Mouse (Mus musculus) limb, embryonic 15.5 days (tissue): ENCODE data around the gene Gpx5. TPM values are rescaled to one million over a fixed set of nuclear protein-coding genes. Genes with fewer than 3 reads are reported as not detected.

Experiments used
- ATAC-seq: fragments of 200-750 bp; cut with Nextera tagmentation; 2 replicates; pipeline ENCODE4 v1.8.0; 2017; ENCODE audit warnings: low read depth, moderate TSS enrichment; ENCODE audit not compliant: insufficient number of reproducible peaks, low FRiP score, low TSS enrichment
- H3K27ac ChIP-seq: fragments of 300-500 bp; sonication (generic); 2 replicates; pipeline ENCODE4 v1.5.1; 2015; ENCODE audit warnings: moderate library complexity, mild to moderate bottlenecking, inconsistent platforms
- H3K27me3 ChIP-seq: fragments of 300-500 bp; sonication (generic); 2 replicates; pipeline ENCODE4 v1.6.1; 2015; ENCODE audit warnings: inconsistent platforms
- H3K36me3 ChIP-seq: fragments of 300-500 bp; sonication (generic); 2 replicates; pipeline ENCODE4 v1.6.1; 2015; ENCODE audit warnings: inconsistent platforms
- H3K4me1 ChIP-seq: fragments of 300-500 bp; sonication (generic); 2 replicates; pipeline ENCODE4 v1.6.1; 2015; ENCODE audit warnings: inconsistent platforms
- H3K4me2 ChIP-seq: fragments of 300-500 bp; sonication (generic); 2 replicates; pipeline ENCODE4 v1.6.1; 2015; ENCODE audit warnings: mild to moderate bottlenecking, inconsistent platforms
- H3K4me3 ChIP-seq: fragments of 300-500 bp; sonication (generic); 2 replicates; pipeline ENCODE4 v1.5.1; 2015; ENCODE audit warnings: mild to moderate bottlenecking, inconsistent platforms
- H3K9ac ChIP-seq: fragments of 300-500 bp; sonication (generic); 2 replicates; pipeline ENCODE4 v1.6.1; 2015; ENCODE audit warnings: inconsistent platforms
- H3K9me3 ChIP-seq: fragments of 300-500 bp; sonication (generic); 2 replicates; pipeline ENCODE4 v1.6.1; 2016; ENCODE audit warnings: inconsistent platforms
- WGBS: fragments of 180-500 bp; shearing (Covaris S2); methylation state at CpG from one replicate; pipeline ENCODE4 v1.1.7; 2015; 5-methylcytosine and 5-hydroxymethylcytosine counted together
- polyA plus RNA-seq: library from polyadenylated mRNA; unstranded; fragments of >200 nt; fragmentation: Nextera tagmentation; extraction: Ambion mirVana; gene quantifications from 2 replicates; pipeline ENCODE4 v1.2.1, GENCODE M21; 2015

The Gpx5 gene
- polyA plus RNA-seq, 1 experiment from 2014 or later: not detected

- no peaks in the 10 kb centered on the region for H3K4me1 ChIP-seq
- WGBS: 49% methylated on average over 2 of the region's 2 CpGs
Measured at GRCm38 (mm10) chr13:21309788-21310187, 17.3 kb upstream of the Gpx5 start.

GRCm38 (mm10) chr13:21304483-21305066 lies 12.0 kb upstream of the Gpx5 start:
- no peak for ATAC-seq
- 41% methylated on average over 3 of the region's 3 CpGs for WGBS
- Histone ChIP-seq H3K27ac (no peak overlapping the region), H3K4me2 (no peak overlapping the region), H3K4me1 (no peaks in the 10 kb centered on the region), H3K9me3 (no peaks in the 10 kb centered on the region), H3K9ac (no peak overlapping the region), H3K4me3 (no peak overlapping the region), H3K27me3 (no peaks in the 10 kb centered on the region), H3K36me3 (no peaks in the 10 kb centered on the region)

More at GRCm38 (mm10) chr13:21309788-21310187, 17.3 kb upstream of the Gpx5 start:
- H3K4me2 ChIP-seq: no peak overlapping the region
- no peaks in the 10 kb centered on the region for H3K36me3 ChIP-seq
- H3K9ac ChIP-seq: no peak overlapping the region
- no peak for ATAC-seq
- no peak overlapping the region for H3K4me3 ChIP-seq
- H3K9me3 ChIP-seq: no peaks in the 10 kb centered on the region
- H3K27me3 ChIP-seq: no peaks in the 10 kb centered on the region
- H3K27ac ChIP-seq: no peak overlapping the region

GRCm38 (mm10) chr13:21298557-21298956 lies 6.0 kb upstream of the Gpx5 start:
- WGBS: 33% methylated on average over 3 of the region's 3 CpGs
- Histone ChIP-seq H3K4me2 (no peak overlapping the region), H3K4me3 (no peak overlapping the region), H3K9ac (no peak overlapping the region), H3K4me1 (no peaks in the 10 kb centered on the region), H3K27me3 (no peaks in the 10 kb centered on the region), H3K36me3 (no peaks in the 10 kb centered on the region), H3K9me3 (no peaks in the 10 kb centered on the region), H3K27ac (no peak overlapping the region)
- no peak for ATAC-seq

- no peaks in the 10 kb centered on the region for H3K9me3 ChIP-seq
- 1% methylated on average over 13 of the region's 13 CpGs for whole genome bisulfite sequencing
- H3K4me2 ChIP-seq: peak overlapping the region; percentile 50
- peaks cover 5% of the 10 kb centered on the region; the same call in 1 of the 2 replicates for H3K27me3 ChIP-seq
- no peak overlapping the region; the same call in 1 of the 2 replicates for H3K9ac ChIP-seq
- H3K4me1 ChIP-seq: 0 out of 2 replicates have a peak, but pooled peaks cover 3% of the 10 kb centered on the region
- H3K27ac ChIP-seq: no peak overlapping the region
- H3K4me3 ChIP-seq: peak overlapping the region; percentile 44
- ATAC-seq: peak; percentile 67; the same call in 1 of the 2 replicates
- H3K36me3 ChIP-seq: no peaks in the 10 kb centered on the region
Measured at GRCm38 (mm10) chr13:21279559-21279958, 13.0 kb downstream of the Gpx5 start.

GRCm38 (mm10) chr13:21279076-21279475 lies 13.5 kb downstream of the Gpx5 start:
- WGBS: 4% methylated on average over 8 of the region's 8 CpGs

GRCm38 (mm10) chr13:21276551-21276950 lies 16.0 kb downstream of the Gpx5 start:
- Histone ChIP-seq H3K9ac (0 out of 2 replicates have a peak overlapping the region, but pooled peaks have one; percentile 21), H3K36me3 (no peaks in the 10 kb centered on the region), H3K9me3 (no peaks in the 10 kb centered on the region), H3K27me3 (peaks cover 5% of the 10 kb centered on the region; the same call in 1 of the 2 replicates), H3K27ac (no peak overlapping the region), H3K4me1 (0 out of 2 replicates have a peak, but pooled peaks cover 3% of the 10 kb centered on the region), H3K4me2 (peak overlapping the region; percentile 67), H3K4me3 (peak overlapping the region; percentile 54)
- WGBS: 1% methylated on average over 9 of the region's 9 CpGs
- no peak for ATAC-seq

More at GRCm38 (mm10) chr13:21279076-21279475, 13.5 kb downstream of the Gpx5 start:
- Histone ChIP-seq H3K27ac (no peak overlapping the region), H3K4me3 (peak overlapping the region; percentile 44), H3K36me3 (no peaks in the 10 kb centered on the region), H3K4me2 (peak overlapping the region; percentile 50), H3K9ac (peak overlapping the region; percentile 8; the same call in 1 of the 2 replicates), H3K27me3 (peaks cover 5% of the 10 kb centered on the region; the same call in 1 of the 2 replicates), H3K9me3 (no peaks in the 10 kb centered on the region), H3K4me1 (0 out of 2 replicates have a peak, but pooled peaks cover 3% of the 10 kb centered on the region)
- ATAC-seq: 0 out of 2 replicates have a peak, but pooled peaks have one; percentile 20

GRCm38 (mm10) chr13:21275815-21276550 lies 16.5 kb downstream of the Gpx5 start:
- peaks cover 5% of the 10 kb centered on the region; the same call in 1 of the 2 replicates for H3K27me3 ChIP-seq
- no peaks in the 10 kb centered on the region for H3K9me3 ChIP-seq
- ATAC-seq: no peak
- H3K9ac ChIP-seq: peak overlapping the region; percentile 21; the same call in 1 of the 2 replicates
- H3K4me2 ChIP-seq: peak overlapping the region; percentile 67
- no peak overlapping the region for H3K27ac ChIP-seq
- 0 out of 2 replicates have a peak, but pooled peaks cover 3% of the 10 kb centered on the region for H3K4me1 ChIP-seq
- under 1% methylated on average over 25 of the region's 25 CpGs for WGBS
- no peaks in the 10 kb centered on the region for H3K36me3 ChIP-seq
- peak overlapping the region; percentile 54 for H3K4me3 ChIP-seq

- Histone ChIP-seq H3K4me1 (0 out of 2 replicates have a peak, but pooled peaks cover 3% of the 10 kb centered on the region), H3K27me3 (peaks cover 5% of the 10 kb centered on the region; the same call in 1 of the 2 replicates), H3K27ac (no peak overlapping the region), H3K36me3 (no peaks in the 10 kb centered on the region), H3K9ac (peak overlapping the region; percentile 8; the same call in 1 of the 2 replicates), H3K4me3 (peak overlapping the region; percentile 54), H3K4me2 (peak overlapping the region; percentile 67), H3K9me3 (no peaks in the 10 kb centered on the region)
- under 1% methylated on average over 29 of the region's 29 CpGs for WGBS
- 0 out of 2 replicates have a peak, but pooled peaks have one; percentile 53 for ATAC-seq
Measured at GRCm38 (mm10) chr13:21275021-21275814, 17.3 kb downstream of the Gpx5 start.

- Histone ChIP-seq H3K9ac (no peak overlapping the region), H3K27me3 (0 out of 2 replicates have a peak, but pooled peaks cover 4% of the 10 kb centered on the region), H3K27ac (no peak overlapping the region), H3K4me1 (no peaks in the 10 kb centered on the region), H3K9me3 (no peaks in the 10 kb centered on the region), H3K4me2 (peak overlapping the region; percentile 22; the same call in 1 of the 2 replicates), H3K36me3 (no peaks in the 10 kb centered on the region), H3K4me3 (no peak overlapping the region)
- 4% methylated on average over 1 of the region's 1 CpGs for WGBS
- no peak for ATAC-seq
Measured at GRCm38 (mm10) chr13:21268262-21268661, 24.3 kb downstream of the Gpx5 start.

- Histone ChIP-seq H3K4me1 (no peaks in the 10 kb centered on the region), H3K36me3 (no peaks in the 10 kb centered on the region), H3K27ac (no peak overlapping the region), H3K4me2 (peak overlapping the region; percentile 22; the same call in 1 of the 2 replicates), H3K4me3 (no peak overlapping the region), H3K9me3 (no peaks in the 10 kb centered on the region), H3K27me3 (0 out of 2 replicates have a peak, but pooled peaks cover 6% of the 10 kb centered on the region), H3K9ac (no peak overlapping the region)
- no peak for ATAC-seq
- 30% methylated on average over 4 of the region's 4 CpGs for WGBS
Measured at GRCm38 (mm10) chr13:21267541-21267940, 25.0 kb downstream of the Gpx5 start.

- no peak overlapping the region for H3K9ac ChIP-seq
Measured at GRCm38 (mm10) chr13:21265736-21266135, 26.8 kb downstream of the Gpx5 start.

More at GRCm38 (mm10) chr13:21265736-21266135, 26.8 kb downstream of the Gpx5 start:
- Histone ChIP-seq H3K9me3 (no peaks in the 10 kb centered on the region), H3K4me2 (no peak overlapping the region), H3K4me3 (no peak overlapping the region), H3K36me3 (no peaks in the 10 kb centered on the region), H3K27ac (no peak overlapping the region), H3K4me1 (no peaks in the 10 kb centered on the region), H3K27me3 (0 out of 2 replicates have a peak, but pooled peaks cover 9% of the 10 kb centered on the region)
- ATAC-seq: no peak
- 57% methylated on average over 2 of the region's 2 CpGs for WGBS
